Mouse (Mus musculus): ENCODE measurements around the gene Trio. TPM values are rescaled to one million over a fixed set of nuclear protein-coding genes. Genes with fewer than 3 reads are reported as not detected.

Trio gene
- 8.5 TPM for polyA plus RNA-seq (2017; shearing (Covaris generic))

DNA sequence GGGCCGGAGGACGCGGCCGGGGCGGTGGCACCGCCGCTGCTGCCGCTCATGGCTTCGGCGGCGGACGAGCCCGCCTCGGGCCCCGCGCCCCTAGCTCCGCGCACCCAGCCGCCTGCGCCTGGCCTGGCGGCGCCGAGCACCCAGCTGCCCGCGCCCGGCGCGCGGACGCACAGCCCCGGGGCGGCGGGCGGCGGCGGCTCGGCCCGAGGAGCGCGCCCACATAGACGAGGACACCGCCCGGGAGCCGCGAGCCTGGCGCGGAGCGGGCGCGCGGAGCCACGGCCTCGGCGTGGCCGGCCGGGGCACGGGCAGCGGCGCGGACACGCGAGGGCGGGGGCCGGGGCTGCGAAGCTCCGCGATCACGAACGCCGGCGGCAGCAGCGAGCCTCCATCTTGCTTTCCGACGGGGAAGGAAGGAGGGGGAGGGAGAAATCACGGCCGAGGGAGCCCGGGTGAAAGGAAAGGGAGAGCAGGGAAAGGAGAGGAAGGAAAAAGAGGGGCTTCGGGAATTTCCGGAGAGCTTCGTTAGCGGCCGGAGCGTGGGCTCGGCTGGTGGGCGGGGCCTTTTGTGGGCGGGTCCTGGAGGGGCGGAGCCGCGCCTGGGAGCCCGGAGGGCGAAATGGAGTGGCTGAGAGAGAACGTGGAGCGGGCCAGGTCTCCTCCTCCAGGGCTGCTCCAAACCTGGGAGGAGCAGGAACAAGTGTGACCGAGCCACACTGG lies at the start of gene Trio:
Trio (minus strand) TSS at position 402 of the 720 bp plus-strand sequence.

GRCm38 (mm10) chr15:27681419-27682187 lies 344.0 kb downstream of the Trio start, which contains the start of gene Otulinl:
Gene Otulinl, minus strand, starts transcription at chr15:27681579.

Other genes with a start within 250 kb of the Trio start
- gene Dnah5, start 177.9 kb upstream of the Trio start, polyA plus RNA-seq (2017; shearing (Covaris generic)) = 0.05 TPM

All from effector memory CD4-positive, alpha-beta T cell, adult 7 months (primary cell).